Mouse (Mus musculus): Measurements from ENCODE around the gene Shroom2. TPM values are rescaled to one million over a fixed set of nuclear protein-coding genes. Genes with fewer than 3 reads are reported as not detected.

Gene Shroom2
- 3.4 and 4.0 TPM in 2 replicates for polyA plus RNA-seq (2015; fragmentation: Nextera tagmentation; extraction: Ambion mirVana)

GRCm38 (mm10) chrX:152768891-152769599 is at the start of gene Shroom2:
Gene Shroom2, minus strand, starts transcription at chrX:152769465.
- Histone ChIP-seq H3K9ac (ENCODE audit: low read length) (peak within 1 kb of the TSS; percentile 76), H3K4me2 (ENCODE audit: low read depth, low read length) (peak within 1 kb of the TSS; percentile 63), H3K9me3 (replicated peaks; ENCODE audit: control insufficient read depth, low read length) (no peaks in the 10 kb centered on the region), H3K36me3 (ENCODE audit: control insufficient read depth, insufficient read depth) (no peaks in the 10 kb centered on the region), H3K27ac (ENCODE audit: low read length) (peak within 1 kb of the TSS; percentile 79), H3K4me1 (ENCODE audit: control insufficient read depth, insufficient read depth, low read length) (0 out of 2 replicates have a peak, but pooled peaks cover 2% of the 10 kb centered on the region), H3K27me3 (ENCODE audit: control insufficient read depth, insufficient read depth, low read length) (peaks cover 3% of the 10 kb centered on the region; the same call in 1 of the 2 replicates), H3K4me3 (ENCODE audit: low read length) (peak within 1 kb of the TSS; percentile 73)
- ATAC-seq (replicated peaks; ENCODE audit: extremely low read depth, insufficient read depth, low FRiP score), result peak; percentile 61
- 7% methylated on average over 50 of the region's 55 CpGs for whole genome bisulfite sequencing

- no peaks in the 10 kb centered on the region for H3K27me3 ChIP-seq (ENCODE audit: control insufficient read depth, insufficient read depth, low read length)
- no peaks in the 10 kb centered on the region for H3K36me3 ChIP-seq (ENCODE audit: control insufficient read depth, insufficient read depth)
- H3K4me2 ChIP-seq (ENCODE audit: low read depth, low read length), result no peak overlapping the region
- ATAC-seq (replicated peaks; ENCODE audit: extremely low read depth, insufficient read depth, low FRiP score), result 0 out of 2 replicates have a peak, but pooled peaks have one; percentile 37
- no peak overlapping the region for H3K9ac ChIP-seq (ENCODE audit: low read length)
- no peak overlapping the region for H3K27ac ChIP-seq (ENCODE audit: low read length)
- H3K9me3 ChIP-seq (replicated peaks; ENCODE audit: control insufficient read depth, low read length), result no peaks in the 10 kb centered on the region
- H3K4me1 ChIP-seq (ENCODE audit: control insufficient read depth, insufficient read depth, low read length), result no peaks in the 10 kb centered on the region
- H3K4me3 ChIP-seq (ENCODE audit: low read length), result no peak overlapping the region
These were observed 49.7 kb upstream of the Shroom2 start for GRCm38 (mm10) chrX:152818996-152819395.

DNA sequence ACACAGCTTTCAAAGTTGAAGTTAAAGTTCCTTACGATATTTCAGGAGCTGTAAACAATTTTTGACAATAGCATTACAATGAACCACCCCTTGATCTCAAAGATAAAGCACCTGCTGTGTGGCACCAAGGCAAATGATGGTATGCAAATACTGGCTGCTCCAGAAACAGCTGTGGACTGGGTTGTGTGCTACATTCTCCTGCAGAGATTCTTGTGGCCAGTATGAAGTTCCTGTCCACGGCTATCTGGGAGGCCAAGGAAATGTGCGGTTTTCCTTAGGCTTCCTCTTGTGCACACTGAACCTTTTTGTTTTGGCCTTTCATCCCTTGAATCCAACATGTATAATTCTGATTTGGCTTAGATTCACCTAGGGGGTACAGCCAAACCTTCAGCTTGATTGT is 44.1 kb upstream of the Shroom2 start:
- WGBS, result 70% methylated on average over 3 of the region's 3 CpGs
- H3K4me1 ChIP-seq (ENCODE audit: control insufficient read depth, insufficient read depth, low read length), result no peaks in the 10 kb centered on the region
- H3K4me3 ChIP-seq (ENCODE audit: low read length), result no peak overlapping the region
- H3K4me2 ChIP-seq (ENCODE audit: low read depth, low read length), result no peak overlapping the region
- no peak overlapping the region for H3K27ac ChIP-seq (ENCODE audit: low read length)
- H3K27me3 ChIP-seq (ENCODE audit: control insufficient read depth, insufficient read depth, low read length), result no peaks in the 10 kb centered on the region
- no peak for ATAC-seq (replicated peaks; ENCODE audit: extremely low read depth, insufficient read depth, low FRiP score)
- no peaks in the 10 kb centered on the region for H3K9me3 ChIP-seq (replicated peaks; ENCODE audit: control insufficient read depth, low read length)
- H3K36me3 ChIP-seq (ENCODE audit: control insufficient read depth, insufficient read depth), result no peaks in the 10 kb centered on the region
- no peak overlapping the region for H3K9ac ChIP-seq (ENCODE audit: low read length)

GRCm38 (mm10) chrX:152805317-152805716 is 36.1 kb upstream of the Shroom2 start:
- H3K27ac ChIP-seq (ENCODE audit: low read length), result no peak overlapping the region
- H3K9ac ChIP-seq (ENCODE audit: low read length), result no peak overlapping the region
- ATAC-seq (replicated peaks; ENCODE audit: extremely low read depth, insufficient read depth, low FRiP score), result no peak
- no peak overlapping the region for H3K4me3 ChIP-seq (ENCODE audit: low read length)
- no peaks in the 10 kb centered on the region for H3K9me3 ChIP-seq (replicated peaks; ENCODE audit: control insufficient read depth, low read length)
- H3K27me3 ChIP-seq (ENCODE audit: control insufficient read depth, insufficient read depth, low read length), result no peaks in the 10 kb centered on the region
- no peaks in the 10 kb centered on the region for H3K36me3 ChIP-seq (ENCODE audit: control insufficient read depth, insufficient read depth)
- H3K4me1 ChIP-seq (ENCODE audit: control insufficient read depth, insufficient read depth, low read length), result no peaks in the 10 kb centered on the region
- H3K4me2 ChIP-seq (ENCODE audit: low read depth, low read length), result no peak overlapping the region

- Histone ChIP-seq H3K4me1 (ENCODE audit: control insufficient read depth, insufficient read depth, low read length) (no peaks in the 10 kb centered on the region), H3K9ac (ENCODE audit: low read length) (no peak overlapping the region), H3K4me3 (ENCODE audit: low read length) (no peak overlapping the region), H3K27ac (ENCODE audit: low read length) (0 out of 2 replicates have a peak overlapping the region, but pooled peaks have one; percentile 24), H3K9me3 (replicated peaks; ENCODE audit: control insufficient read depth, low read length) (no peaks in the 10 kb centered on the region), H3K36me3 (ENCODE audit: control insufficient read depth, insufficient read depth) (no peaks in the 10 kb centered on the region), H3K27me3 (ENCODE audit: control insufficient read depth, insufficient read depth, low read length) (no peaks in the 10 kb centered on the region), H3K4me2 (ENCODE audit: low read depth, low read length) (no peak overlapping the region)
- 46% methylated on average over 2 of the region's 2 CpGs for WGBS
- ATAC-seq (replicated peaks; ENCODE audit: extremely low read depth, insufficient read depth, low FRiP score), result no peak
These were observed 19.3 kb upstream of the Shroom2 start for GRCm38 (mm10) chrX:152788611-152789010.

- Histone ChIP-seq H3K27me3 (ENCODE audit: control insufficient read depth, insufficient read depth, low read length) (no peaks in the 10 kb centered on the region), H3K4me2 (ENCODE audit: low read depth, low read length) (no peak overlapping the region), H3K36me3 (ENCODE audit: control insufficient read depth, insufficient read depth) (no peaks in the 10 kb centered on the region), H3K9me3 (replicated peaks; ENCODE audit: control insufficient read depth, low read length) (no peaks in the 10 kb centered on the region), H3K27ac (ENCODE audit: low read length) (0 out of 2 replicates have a peak overlapping the region, but pooled peaks have one; percentile 24), H3K4me1 (ENCODE audit: control insufficient read depth, insufficient read depth, low read length) (no peaks in the 10 kb centered on the region), H3K4me3 (ENCODE audit: low read length) (no peak overlapping the region), H3K9ac (ENCODE audit: low read length) (no peak overlapping the region)
- WGBS, result 67% methylated on average over 1 of the region's 1 CpGs
- ATAC-seq (replicated peaks; ENCODE audit: extremely low read depth, insufficient read depth, low FRiP score), result no peak
These were observed 18.9 kb upstream of the Shroom2 start for GRCm38 (mm10) chrX:152788129-152788528.

DNA sequence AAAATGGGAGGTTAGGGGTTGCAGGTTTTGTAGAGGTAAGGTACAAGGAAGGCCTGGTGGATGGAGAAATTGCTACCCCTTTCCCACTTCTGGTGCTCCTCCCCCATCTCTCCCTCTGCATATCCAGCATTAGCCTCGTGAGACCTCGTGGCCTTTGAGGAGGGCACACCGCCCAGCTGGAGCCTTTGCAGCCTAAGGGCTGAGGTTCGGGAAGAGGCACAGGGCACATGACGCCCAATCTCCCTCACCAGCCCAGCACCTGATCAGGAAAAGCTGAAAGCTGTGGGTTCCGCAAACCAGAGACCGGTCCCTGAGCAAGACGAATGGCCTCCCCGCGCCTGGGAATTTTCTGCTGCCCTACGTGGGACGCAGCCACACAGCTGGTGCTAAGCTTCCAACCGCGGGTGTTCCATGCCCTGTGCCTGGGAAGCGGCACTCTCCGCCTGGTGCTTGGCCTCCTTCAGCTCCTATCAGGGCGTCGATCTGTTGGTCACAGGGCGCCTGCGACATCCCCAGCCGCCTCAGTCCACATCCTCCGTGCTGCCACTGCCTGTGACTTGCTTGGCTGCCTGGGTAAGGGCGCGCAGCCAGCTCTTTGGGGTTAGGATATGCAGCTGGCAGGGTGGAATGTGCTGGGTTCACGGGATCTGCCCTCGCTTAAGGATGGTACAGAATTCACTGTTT is 12.6 kb upstream of the Shroom2 start, which contains the start of gene Gpr143:
Gpr143 (plus strand) TSS at position 202 of the 684 bp plus-strand sequence.
- WGBS, result 11% methylated on average over 26 of the region's 26 CpGs
- Histone ChIP-seq H3K9ac (ENCODE audit: low read length) (peak within 1 kb of the TSS; percentile 53), H3K4me1 (ENCODE audit: control insufficient read depth, insufficient read depth, low read length) (no peaks in the 10 kb centered on the region), H3K36me3 (ENCODE audit: control insufficient read depth, insufficient read depth) (no peaks in the 10 kb centered on the region), H3K4me2 (ENCODE audit: low read depth, low read length) (peak within 1 kb of the TSS; percentile 67), H3K9me3 (replicated peaks; ENCODE audit: control insufficient read depth, low read length) (no peaks in the 10 kb centered on the region), H3K27me3 (ENCODE audit: control insufficient read depth, insufficient read depth, low read length) (peaks cover 5% of the 10 kb centered on the region), H3K27ac (ENCODE audit: low read length) (no peak within 1 kb of the TSS), H3K4me3 (ENCODE audit: low read length) (peak within 1 kb of the TSS; percentile 37)
- no peak for ATAC-seq (replicated peaks; ENCODE audit: extremely low read depth, insufficient read depth, low FRiP score)

DNA sequence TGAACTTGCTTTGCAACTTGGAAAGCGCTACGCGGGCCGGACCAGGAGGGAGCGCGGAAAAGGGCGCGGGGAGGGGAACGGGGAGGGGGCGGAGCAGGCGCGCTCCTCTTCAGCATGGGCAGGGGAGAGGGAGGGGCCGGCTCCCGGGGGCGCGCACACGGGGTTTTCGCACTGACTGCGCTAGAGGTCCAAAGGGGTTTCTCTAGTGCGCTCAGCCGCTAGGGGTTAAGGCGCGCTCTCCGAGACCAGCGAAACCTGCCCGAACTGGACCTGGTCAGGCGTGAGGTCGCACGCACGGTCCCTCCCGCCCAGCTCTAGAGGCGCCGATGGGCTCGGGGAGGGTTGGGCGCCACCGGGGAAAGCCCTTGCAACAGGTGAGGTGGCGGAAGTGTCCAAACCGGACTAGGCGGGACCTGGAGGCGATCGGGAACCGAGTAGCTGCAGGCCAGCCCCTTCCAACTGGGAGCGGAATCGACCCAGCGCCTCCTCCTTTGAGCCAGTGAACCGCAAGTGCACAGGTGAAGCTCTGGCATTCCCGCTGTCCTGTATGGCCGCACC is 414 bp upstream of the Shroom2 start:
- Histone ChIP-seq H3K9me3 (replicated peaks; ENCODE audit: control insufficient read depth, low read length) (no peaks in the 10 kb centered on the region), H3K4me3 (ENCODE audit: low read length) (peak overlapping the region; percentile 73), H3K9ac (ENCODE audit: low read length) (peak overlapping the region; percentile 76), H3K27me3 (ENCODE audit: control insufficient read depth, insufficient read depth, low read length) (peaks cover 3% of the 10 kb centered on the region; the same call in 1 of the 2 replicates), H3K27ac (ENCODE audit: low read length) (peak overlapping the region; percentile 79), H3K4me1 (ENCODE audit: control insufficient read depth, insufficient read depth, low read length) (no peaks in the 10 kb centered on the region), H3K36me3 (ENCODE audit: control insufficient read depth, insufficient read depth) (no peaks in the 10 kb centered on the region), H3K4me2 (ENCODE audit: low read depth, low read length) (peak overlapping the region; percentile 63)
- ATAC-seq (replicated peaks; ENCODE audit: extremely low read depth, insufficient read depth, low FRiP score), result peak; percentile 97
- WGBS, result 9% methylated on average over 43 of the region's 48 CpGs

- Histone ChIP-seq H3K4me3 (ENCODE audit: low read length) (no peak overlapping the region), H3K36me3 (ENCODE audit: control insufficient read depth, insufficient read depth) (no peaks in the 10 kb centered on the region), H3K27me3 (ENCODE audit: control insufficient read depth, insufficient read depth, low read length) (no peaks in the 10 kb centered on the region), H3K4me2 (ENCODE audit: low read depth, low read length) (no peak overlapping the region), H3K9ac (ENCODE audit: low read length) (no peak overlapping the region), H3K4me1 (ENCODE audit: control insufficient read depth, insufficient read depth, low read length) (0 out of 2 replicates have a peak, but pooled peaks cover 3% of the 10 kb centered on the region), H3K9me3 (replicated peaks; ENCODE audit: control insufficient read depth, low read length) (no peaks in the 10 kb centered on the region), H3K27ac (ENCODE audit: low read length) (no peak overlapping the region)
- no peak for ATAC-seq (replicated peaks; ENCODE audit: extremely low read depth, insufficient read depth, low FRiP score)
- 37% methylated on average over 2 of the region's 2 CpGs for WGBS
These were observed 5.1 kb downstream of the Shroom2 start for GRCm38 (mm10) chrX:152764171-152764570.
